Mouse (Mus musculus) testis, postnatal 14 days (tissue): Measurements from ENCODE around the gene Zic2.
"Not testable (repeated sequence)": the region's sequence is repeated elsewhere in the genome, so short reads cannot be mapped to it uniquely, and the experiment has no call there.

Experiments used
- DNase-seq: peaks from one replicate; pipeline ENCODE4 v3.0.0; 2021; ENCODE audit warnings: low spot score

The Zic2 gene

DNA sequence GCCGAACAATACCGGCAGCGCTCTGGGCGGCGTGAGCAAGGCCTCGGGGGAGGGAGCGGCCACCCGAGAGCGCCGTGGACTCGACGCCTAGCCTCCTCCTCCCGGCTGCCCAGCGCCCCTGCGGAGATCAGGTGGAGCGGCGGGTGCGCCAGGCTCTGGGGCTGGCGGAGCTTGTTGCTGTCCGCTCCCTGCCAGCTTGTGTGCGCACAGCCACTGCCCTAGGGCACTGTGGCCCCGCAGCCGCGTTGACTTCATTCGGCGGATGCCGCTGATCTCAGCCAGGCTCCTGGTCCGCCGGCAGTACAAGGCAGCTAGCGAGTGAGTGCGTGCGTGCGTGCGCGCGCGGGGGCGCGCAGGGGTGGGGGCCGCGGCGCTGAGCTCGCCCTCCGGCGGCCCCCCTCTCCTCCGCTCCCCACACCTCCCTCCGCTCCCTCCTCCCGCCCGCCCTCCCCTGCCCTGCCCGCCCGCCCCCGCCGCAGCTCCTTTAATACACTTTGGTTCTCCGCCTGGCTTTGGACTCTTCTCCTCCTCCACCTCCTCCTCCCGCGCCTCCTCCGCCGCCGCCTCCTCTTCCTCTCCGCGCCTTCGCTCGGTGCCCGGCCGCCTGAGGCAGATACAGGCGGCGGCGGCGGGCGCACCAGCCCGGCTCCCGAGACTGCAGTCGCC is at the start of gene Zic2:
Zic2 (plus strand) TSS at position 545 of the 666 bp plus-strand sequence.
- DNase-seq = no peak

- DNase-seq = no peak
These were observed 48.6 kb upstream of the Zic2 start for GRCm38 (mm10) chr14:122426529-122427203.

DNA sequence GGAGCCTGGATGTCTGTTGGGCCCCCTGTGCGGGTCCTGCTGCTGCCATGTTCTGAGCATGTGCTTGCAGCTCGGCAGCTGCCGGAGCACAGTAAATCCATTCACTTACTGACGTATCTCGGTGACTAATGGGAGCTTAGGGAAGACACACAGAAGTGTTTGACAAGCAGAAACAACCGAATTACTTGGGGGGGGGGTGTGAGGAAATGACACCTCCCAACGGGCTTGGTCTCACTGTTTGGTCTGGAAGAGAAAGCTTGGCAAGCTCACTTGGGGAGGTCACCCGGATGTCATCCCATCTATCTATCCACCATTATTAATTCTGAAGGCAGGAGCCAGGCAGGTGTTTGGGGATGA is 48.1 kb upstream of the Zic2 start:
- no peak for DNase-seq

- DNase-seq = no peak
These were observed 47.6 kb upstream of the Zic2 start for GRCm38 (mm10) chr14:122427654-122428053.

- no peak for DNase-seq
These were observed 42.7 kb upstream of the Zic2 start for GRCm38 (mm10) chr14:122432558-122432957.

DNA sequence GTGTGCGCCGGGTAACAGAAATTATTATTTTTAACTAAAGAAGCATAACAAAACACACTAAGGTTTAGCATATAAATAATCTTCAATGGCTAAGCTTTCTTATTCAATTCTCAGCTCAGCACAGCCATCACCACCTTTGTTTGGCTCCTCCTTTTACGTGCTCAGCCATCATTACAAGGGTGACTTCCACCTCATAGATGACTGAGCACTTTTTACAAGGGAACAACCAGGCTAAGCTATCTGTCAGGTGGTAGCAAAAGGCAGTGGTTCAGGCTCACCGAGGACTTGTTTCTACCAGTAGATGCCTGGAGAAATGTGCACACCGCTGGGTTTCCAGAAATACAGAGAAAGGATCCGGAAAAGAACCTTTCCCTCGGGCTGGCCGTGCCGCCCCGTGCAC is 41.2 kb upstream of the Zic2 start:
- DNase-seq = no peak

- no peak for DNase-seq
These were observed 38.4 kb upstream of the Zic2 start for GRCm38 (mm10) chr14:122436850-122437249.

GRCm38 (mm10) chr14:122449601-122450495 is 25.4 kb upstream of the Zic2 start:
- no peak for DNase-seq

DNA sequence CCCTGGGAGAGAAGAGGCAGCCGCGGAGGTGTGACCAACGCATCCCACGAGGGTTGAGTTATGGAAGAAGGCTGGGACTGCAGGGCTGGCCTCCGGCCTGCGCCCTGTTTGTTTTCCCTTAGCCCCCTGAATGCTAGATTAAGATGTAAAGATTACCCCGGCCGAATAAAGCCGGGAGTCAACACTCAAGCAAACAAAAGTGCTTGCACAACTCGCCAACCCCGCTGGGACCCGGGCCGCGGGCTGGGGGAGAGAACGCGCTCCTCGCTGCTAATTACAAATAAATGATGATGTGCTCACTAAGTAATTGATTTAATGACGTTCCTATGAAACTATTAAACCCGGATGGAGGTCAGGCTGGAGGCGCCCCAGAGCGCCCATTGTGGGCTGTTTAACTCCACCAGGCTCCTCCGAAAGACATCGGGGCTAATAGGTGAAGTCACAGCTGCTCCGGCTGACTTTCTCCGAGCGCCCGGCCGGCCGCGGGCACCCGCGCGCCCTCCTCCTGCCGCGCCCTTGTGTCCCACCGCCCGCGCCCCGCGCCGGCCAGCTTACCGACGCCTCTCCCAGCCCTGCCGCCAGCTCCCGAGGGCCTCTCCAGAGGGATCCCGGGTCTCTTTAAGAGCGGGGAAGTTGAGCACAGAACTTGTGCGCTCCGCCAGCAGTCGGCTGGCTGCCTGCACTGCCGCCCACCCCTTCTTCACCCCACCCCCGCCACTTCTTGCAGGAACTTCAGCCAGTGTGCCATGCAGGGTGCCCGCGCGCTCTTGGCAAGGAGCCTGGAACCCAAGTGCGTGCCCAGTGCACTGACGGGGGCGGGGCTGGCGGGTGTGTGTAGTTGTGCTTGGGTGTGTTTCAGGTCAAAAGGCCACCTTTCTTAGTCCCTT is 24.5 kb upstream of the Zic2 start, which contains the start of gene Gm5089:
Gm5089 (minus strand) TSS at position 620 of the 887 bp plus-strand sequence.
- DNase-seq = no peak

GRCm38 (mm10) chr14:122451551-122452145 is 23.6 kb upstream of the Zic2 start:
- no peak for DNase-seq

DNA sequence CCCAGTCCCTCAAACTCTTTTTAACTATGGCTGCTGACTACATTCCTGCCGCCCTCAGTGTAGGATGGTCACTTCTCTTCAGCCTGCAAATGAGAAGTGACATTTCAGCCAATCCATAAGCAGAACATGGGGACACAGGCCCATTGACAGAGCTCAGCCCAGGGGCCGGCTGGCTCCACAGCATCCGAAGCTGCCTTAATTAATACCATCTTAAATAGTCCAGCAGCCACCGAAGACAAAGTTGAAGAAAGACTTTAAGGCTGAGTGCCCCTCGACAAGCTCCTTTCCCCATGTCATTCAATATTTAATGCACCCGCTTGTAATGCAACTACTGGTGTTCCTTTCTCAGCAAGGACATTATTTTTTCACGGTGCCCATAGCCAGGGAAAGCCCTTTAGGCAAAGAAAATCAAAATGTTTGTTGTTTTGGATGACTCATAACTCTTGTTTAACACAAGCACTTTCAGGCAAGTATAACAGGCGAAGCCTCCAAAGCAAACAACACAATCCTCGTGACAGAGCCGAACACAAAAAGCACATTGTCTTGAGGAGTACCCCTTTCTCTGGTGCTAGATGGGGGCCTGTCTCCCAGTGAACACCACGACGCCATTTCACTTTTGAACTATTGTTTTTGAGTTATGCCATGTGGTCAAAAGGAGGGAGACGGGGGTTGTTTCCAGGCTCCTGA is 22.4 kb upstream of the Zic2 start:
- DNase-seq = no peak

DNA sequence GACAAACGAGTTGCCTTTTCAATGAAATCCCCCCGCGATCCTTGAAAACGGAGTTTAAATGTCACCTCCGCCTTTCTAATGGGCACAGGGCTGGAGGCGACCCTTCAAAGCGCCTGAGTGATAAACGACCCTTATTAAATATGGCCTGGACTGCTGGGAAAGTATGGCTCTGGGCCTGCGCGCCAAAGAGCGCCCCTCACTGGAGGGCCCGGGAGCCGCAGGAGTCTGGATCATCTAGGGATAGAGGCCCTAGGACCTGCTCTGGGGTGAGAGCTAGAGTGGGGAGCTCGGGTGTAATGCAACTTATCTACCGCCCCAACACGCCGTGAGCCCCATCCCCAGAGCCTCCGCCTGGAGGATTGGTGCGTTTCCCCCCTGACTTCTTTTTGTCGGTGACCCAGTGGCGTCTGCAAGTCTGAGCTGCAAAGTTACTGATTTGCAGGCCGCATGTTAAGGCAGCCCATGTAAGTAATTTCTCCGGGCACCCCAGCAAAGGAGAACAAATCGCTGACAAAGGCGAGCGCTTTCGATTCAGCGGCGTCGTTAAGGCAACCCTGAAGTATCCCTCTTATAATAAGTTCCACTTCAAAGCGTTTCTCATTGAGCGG is 21.7 kb upstream of the Zic2 start:
- DNase-seq = no peak

GRCm38 (mm10) chr14:122453996-122454738 is 21.1 kb upstream of the Zic2 start:
- no peak for DNase-seq

DNA sequence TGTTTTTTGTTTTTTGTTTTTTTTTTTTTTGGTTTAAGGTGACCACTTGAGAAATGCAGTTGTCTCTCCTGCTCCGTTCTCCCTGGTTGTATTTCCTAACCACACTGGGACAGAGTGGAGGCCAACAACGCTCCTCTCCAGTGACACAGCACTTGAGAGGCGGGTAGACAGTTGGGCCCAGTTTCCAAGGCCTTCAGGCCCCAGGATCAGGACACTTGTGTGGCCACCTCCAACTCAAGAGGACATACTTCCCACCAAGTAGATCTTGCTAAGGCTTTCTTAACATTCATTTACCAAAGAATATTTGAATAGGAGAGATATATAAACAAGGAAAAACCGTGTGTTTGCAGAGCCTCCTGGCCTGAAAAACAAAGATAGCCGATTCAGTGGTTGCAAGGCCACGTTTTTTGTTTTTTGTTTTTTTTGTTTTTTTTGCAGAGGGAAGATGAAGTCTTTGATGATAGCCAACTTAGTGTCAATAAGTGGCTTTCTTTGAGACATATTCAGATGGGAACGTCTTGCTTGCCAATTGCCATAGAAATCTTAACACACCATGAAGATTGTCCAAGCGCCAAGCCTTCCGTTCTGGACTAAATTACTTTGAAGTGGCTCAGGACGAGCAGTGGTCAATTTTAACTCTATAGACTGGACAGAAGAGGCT is 20.2 kb upstream of the Zic2 start:
- DNase-seq = no peak

DNA sequence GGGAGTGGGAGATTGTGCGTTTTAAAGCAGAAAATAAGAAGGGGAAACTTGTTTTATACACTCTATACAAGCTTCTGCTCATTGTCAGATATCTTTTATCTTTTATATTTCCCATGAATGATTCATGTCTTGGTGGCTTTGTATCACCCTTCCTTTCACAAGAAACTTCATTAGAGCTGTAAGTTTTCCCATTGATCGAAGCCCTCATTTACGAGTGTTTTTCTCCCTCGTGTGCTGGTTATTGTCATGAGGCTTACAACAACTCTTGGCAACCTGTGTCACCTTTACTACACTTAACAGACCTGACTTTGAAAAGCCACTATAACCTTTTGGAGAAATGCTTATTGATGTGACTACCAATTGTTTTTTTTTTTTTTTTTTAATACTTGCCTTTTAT is 19.7 kb upstream of the Zic2 start:
- DNase-seq = no peak

DNA sequence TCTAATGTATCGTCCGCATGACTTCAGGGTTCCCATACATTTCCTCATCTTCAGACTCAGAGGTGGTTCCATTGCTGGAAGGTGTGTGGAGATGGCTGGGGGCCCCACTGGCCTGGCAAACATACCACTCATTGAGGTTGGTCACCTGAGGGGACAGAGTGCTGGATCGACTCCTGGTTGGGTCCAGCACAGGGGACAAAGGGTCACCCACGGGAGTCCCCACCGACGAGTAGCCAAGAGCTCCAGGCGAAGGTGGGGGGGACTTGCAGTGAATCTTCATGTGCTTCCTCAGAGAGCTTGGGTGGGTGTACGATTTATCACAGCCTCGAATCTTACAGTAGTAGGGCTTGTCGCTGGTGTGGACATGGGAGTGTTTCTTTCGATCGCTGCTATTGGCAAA is 15.9 kb upstream of the Zic2 start:
- not testable (repeated sequence) for DNase-seq

DNA sequence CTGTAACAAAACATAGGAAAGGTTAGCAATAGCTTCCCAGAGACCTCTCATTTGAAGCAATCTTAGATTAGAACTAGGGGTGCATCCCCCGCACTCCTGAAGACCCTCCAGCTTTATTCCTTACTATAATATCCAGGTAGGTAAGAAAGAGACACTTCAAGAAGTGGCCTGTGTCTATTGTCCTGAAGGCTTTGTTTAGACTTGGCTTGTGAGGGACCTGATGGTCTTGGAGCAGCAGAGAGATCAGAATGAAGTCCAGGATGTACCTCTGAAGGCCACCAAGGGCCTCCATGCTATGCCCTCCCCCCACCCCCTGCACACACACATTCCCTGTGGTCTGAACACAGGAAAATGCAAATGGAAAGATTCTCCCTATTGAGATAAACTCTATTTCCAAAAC is 15.5 kb upstream of the Zic2 start:
- DNase-seq = no peak

DNA sequence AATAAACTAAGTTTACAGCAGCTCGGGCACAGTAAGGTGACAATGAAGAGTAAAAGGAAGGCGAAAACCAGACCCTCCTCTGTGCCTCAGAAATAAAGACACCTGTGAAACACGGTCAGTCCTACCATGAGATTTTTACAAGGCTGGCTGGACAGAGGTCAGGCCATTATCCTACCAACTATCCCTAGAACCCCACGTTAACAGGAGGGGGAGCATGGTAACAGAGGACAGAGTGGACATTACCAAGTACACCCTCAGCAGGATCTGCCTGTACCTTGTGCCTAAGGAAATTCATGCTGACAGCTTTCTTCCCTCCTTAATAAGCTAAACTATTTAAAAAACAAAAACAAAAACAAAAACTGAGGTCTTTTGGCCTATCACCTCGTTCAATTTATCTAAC is 15.0 kb upstream of the Zic2 start:
- no peak for DNase-seq

DNA sequence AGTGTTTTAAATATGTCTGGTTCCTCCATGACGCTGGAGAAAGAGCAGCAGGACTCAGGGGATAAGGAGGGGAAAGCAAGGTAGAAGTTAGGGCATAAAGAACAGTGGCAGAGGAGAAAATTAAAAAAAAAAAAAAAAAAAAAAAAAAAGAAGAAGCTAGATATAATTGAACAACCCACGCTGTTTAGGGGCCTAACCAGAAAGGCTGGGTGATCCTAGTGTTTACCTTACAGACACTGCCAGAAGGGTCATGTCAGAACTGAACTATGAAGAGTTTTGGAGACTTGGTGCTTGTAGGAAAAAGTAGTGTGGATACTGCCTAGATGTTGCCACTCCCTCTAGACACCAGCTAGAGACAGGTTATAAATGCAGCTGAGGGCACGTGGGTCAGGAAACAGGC is 13.7 kb upstream of the Zic2 start:
- DNase-seq = no peak
